13 mouse cellular contexts compared by ENCODE assay signal in the genomic region with DNA sequence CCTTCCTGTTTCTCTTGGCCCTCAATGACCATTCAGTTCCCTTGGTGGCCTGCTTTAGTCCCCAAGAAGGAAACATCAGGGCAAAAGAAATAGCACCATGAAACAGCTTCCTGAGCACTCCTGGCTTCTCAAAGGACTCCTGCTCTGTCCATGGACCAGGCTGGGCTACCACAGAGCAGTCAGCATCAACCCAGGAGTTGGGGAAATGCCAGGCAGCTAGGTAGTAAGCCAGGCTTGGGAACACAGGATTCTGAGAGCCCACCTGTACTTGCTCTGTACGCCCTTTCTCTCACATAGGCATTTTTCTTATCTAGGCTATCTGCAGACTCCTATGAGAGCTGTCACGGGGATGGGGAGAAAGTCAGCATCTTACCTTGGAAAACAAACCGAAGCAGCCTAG. TPM values are rescaled to one million over a fixed set of nuclear protein-coding genes. Genes with fewer than 3 reads are reported as not detected.
"Had no signal": no experiment of that assay in that cellular context is flagged by ENCODE, and none has a peak within 500 bp of the region (broad histone marks: within the 10 kb centered on the region; RNA-seq: fewer than 3 reads in every experiment).

No protein-coding gene starts in this region.

- H3K9ac ChIP-seq: kidney, embryonic 15.5 days; liver, embryonic 13.5 days had no signal

- H3K4me3 ChIP-seq: kidney, embryonic 15.5 days; liver, embryonic 13.5 days had no signal

- H3K4me2 ChIP-seq: kidney, embryonic 15.5 days; liver, embryonic 13.5 days; midbrain, embryonic 11.5 days had no signal

- H3K4me1 ChIP-seq: kidney, embryonic 15.5 days had no signal

- H3K9me3 ChIP-seq: kidney, embryonic 15.5 days; liver, embryonic 13.5 days had no signal

- DNase-seq: kidney, adult 8-10 months; kidney, postnatal 25 days; liver, embryonic 13.5 days; lung, adult 2 months; lung, postnatal 14 days; lung, postnatal 4 days; midbrain, embryonic 14.5 days; thymus, adult 18-20 months; thymus, postnatal 36 days had no signal

- H3K27me3 ChIP-seq: kidney, embryonic 15.5 days; liver, embryonic 13.5 days had no signal

- H3K27ac ChIP-seq: kidney, embryonic 15.5 days; liver, embryonic 13.5 days had no signal

RNA-seq across cellular contexts. Expression of a gene that starts 27.0 kb away (rescaled TPM):
- total RNA-seq: megakaryocyte-erythroid progenitor cell, adult 5-6 weeks had no signal
- polyA plus RNA-seq: kidney, embryonic 15.5 days; limb, embryonic 11.5 days had no signal
